Mouse (Mus musculus) adrenal gland, postnatal 10 days (tissue): Measurements from ENCODE around the gene Rnf186. TPM values are rescaled to one million over a fixed set of nuclear protein-coding genes. Genes with fewer than 3 reads are reported as not detected.

Source experiments
- DNase-seq: peaks from one replicate; pipeline ENCODE4 v3.0.0; 2021; ENCODE audit warnings: mixed read lengths
- long read RNA-seq, 2 experiments: library from polyadenylated mRNA; stranded (forward); transcript quantifications; one replicate each; pipeline ENCODE4 v2.0.0; 2021
- total RNA-seq, 2 experiments: library from RNA; stranded (reverse); gene quantifications; 2 replicates each; pipeline ENCODE4 v1.2.3; 2021

Rnf186 gene
- total RNA-seq: not detected
- long read RNA-seq, experiment 1: 0 reads
- long read RNA-seq, experiment 2, partial matches to known transcripts: 0 of 2 reads
- long read RNA-seq, experiment 2, other reads (novel, unspliced or antisense): 0 of 2 reads

DNA sequence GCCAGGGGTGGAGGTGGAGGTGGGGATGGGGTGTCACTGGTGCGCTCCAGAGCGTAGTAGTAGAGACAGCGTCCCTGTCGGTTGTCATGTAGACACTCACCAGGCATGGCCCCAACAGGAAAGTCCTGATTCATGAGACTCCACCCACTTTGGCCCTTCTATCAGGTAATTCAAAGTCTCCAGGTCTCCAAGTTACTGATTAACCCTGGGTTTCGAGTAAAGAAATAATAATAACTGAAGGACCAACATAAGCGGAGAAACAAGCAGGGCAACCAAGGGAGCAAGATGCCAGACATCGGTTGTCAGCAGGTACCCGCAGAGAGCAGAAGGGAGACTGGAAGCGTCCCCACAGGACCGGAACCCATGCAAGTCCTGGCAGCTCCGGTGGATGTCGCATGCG lies at the start of gene Rnf186:
Gene Rnf186, plus strand, starts transcription at position 247 of the 400 bp plus-strand sequence.
- DNase-seq: no peak

GRCm38 (mm10) chr4:138917282-138917681 lies 49.6 kb upstream of the Rnf186 start:
- no peak for DNase-seq

GRCm38 (mm10) chr4:138921254-138922130 lies 45.4 kb upstream of the Rnf186 start:
- DNase-seq: no peak

DNA sequence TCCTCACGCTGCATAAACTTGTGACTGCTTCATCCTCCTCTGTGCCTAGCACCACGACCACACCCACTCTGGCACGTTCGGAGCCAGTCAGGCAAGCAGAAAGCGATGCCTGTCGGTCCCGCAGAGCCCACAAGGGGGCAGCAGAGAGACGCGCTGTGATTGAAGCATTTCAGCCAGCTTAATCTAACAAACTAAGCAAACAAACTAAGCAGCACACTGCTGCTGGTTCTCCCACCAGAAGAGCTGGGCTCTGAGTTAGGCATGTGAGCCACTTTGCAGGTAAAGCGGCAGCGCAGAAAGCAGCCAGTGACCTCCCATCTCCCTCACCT lies 44.8 kb upstream of the Rnf186 start:
- peak; percentile 98 for DNase-seq

GRCm38 (mm10) chr4:138925561-138925960 lies 41.4 kb upstream of the Rnf186 start:
- no peak for DNase-seq

DNA sequence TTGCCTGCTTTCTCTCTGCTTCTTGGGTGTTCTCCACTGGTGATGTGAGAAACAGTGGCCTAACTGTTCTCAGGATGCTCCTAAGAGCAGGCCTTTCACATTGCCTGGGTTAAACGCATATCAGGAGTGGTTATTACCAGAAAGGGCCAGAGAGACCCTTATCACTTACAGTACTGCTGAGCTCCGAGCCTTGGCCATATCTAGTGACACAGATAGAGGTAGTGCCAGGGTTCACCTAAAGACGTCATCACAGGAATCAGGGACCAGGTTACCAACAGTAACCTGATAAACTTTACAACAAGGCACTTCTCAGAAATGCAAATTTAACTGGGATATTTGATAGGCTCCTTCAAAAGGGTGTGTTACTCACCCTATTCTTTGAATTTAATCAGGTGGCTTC lies 33.0 kb upstream of the Rnf186 start:
- no peak for DNase-seq

DNA sequence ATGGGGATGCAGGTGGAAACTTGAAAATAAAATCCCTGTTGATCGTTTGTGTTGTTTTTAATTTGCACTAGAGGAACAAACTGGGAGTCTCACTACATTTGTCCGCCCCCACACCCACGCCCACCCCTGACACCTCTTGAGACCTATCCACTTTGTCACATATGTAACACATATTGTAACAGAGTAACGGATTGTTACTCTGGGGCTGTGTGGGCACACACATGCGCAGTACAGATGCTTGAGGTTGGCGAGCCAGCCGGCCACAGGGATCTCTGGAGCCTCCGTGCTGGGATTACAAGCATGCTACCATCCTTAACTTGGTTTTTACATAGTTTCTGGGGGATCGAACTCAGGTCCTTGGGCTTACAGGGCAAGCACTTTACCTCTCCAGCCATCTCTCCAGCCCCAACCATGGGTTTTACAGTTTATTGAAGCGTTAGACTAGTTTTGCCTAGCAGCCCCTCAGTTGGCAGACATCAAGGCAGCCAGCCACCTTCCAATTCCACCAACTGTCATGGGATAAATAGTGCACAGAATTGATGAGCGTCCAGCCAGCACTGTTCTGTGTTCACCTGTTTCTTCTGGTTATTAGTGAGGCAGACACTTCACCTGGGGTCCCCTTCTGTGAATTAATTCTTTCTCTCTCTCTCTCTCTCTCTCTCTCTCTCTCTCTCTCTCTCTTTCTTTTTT lies 32.3 kb upstream of the Rnf186 start:
- no peak for DNase-seq

- no peak for DNase-seq
Measured at GRCm38 (mm10) chr4:138938495-138939269, 28.2 kb upstream of the Rnf186 start.

- peak; percentile 33 for DNase-seq
Measured at GRCm38 (mm10) chr4:138939481-138939880, 27.4 kb upstream of the Rnf186 start.

GRCm38 (mm10) chr4:138941401-138941800 lies 25.5 kb upstream of the Rnf186 start:
- DNase-seq: no peak

GRCm38 (mm10) chr4:138941966-138942365 lies 24.9 kb upstream of the Rnf186 start:
- no peak for DNase-seq

GRCm38 (mm10) chr4:138943730-138944129 lies 23.2 kb upstream of the Rnf186 start:
- peak; percentile 86 for DNase-seq

- DNase-seq: no peak
Measured at GRCm38 (mm10) chr4:138948257-138948656, 18.7 kb upstream of the Rnf186 start.

GRCm38 (mm10) chr4:138958612-138959011 lies 8.3 kb upstream of the Rnf186 start:
- DNase-seq: no peak

- DNase-seq: no peak
Measured at GRCm38 (mm10) chr4:138959120-138959519, 7.8 kb upstream of the Rnf186 start.

- no peak for DNase-seq
Measured at GRCm38 (mm10) chr4:138959926-138960325, 7.0 kb upstream of the Rnf186 start.

- no peak for DNase-seq
Measured at GRCm38 (mm10) chr4:138962719-138963118, 4.2 kb upstream of the Rnf186 start.

DNA sequence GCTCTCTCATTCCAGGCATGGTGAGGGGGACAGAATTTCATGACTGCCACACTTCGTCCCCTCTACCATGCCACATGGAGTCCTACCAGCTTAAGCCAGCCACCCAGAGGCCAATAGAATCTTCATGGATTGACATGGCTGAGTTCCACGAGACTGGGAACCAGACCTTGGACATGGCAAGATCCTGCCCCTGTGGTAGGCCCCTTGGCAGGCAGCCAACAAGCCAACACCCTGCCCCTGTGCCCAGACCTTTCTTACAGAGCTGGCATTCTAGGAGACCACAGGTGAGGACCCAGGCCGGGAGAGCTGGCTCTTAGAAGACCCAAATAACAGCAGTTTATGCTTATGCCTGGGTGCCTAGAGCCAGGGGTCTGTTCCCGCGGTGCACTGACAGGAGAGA lies 1.0 kb upstream of the Rnf186 start:
- DNase-seq: no peak

- no peak for DNase-seq
Measured at GRCm38 (mm10) chr4:138967485-138967884, 573 bp downstream of the Rnf186 start.

DNA sequence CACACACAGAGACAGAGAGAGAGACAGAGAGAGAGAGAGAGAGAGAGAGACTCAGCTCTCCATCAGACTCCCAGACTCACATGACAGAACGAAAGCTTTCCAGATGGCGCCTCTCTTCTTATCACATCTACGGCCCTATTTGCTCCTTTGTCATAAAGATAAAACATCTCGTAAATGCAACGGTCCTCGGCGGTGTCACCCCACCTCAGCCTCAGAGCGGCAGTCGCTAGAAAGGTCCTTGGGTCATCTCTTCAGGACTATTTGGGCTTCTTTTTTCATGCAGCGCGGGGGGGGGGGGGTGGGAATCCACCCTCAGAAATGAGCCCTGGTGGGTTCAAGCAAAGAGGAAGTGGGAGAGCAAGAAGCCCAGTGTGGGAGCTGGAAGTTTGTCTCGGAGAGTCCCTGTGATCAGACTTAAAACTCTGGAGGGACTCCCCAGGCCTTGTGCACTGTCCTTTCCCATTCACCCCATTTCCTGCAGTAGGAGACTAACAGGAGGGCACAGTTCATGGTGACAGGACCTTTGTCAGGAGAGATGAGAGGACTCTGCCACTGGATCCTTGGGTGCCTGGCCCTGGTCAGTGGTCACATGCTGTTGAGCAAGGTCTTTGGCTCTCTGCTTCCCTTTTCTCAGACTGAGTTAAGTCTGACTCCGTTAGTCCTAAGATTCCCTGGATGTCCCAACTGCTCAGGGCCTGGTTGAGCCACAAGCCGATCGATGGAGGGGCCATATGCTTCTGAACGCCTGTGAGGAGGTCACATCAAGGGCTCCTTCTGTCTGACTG lies 2.1 kb downstream of the Rnf186 start:
- no peak for DNase-seq

DNA sequence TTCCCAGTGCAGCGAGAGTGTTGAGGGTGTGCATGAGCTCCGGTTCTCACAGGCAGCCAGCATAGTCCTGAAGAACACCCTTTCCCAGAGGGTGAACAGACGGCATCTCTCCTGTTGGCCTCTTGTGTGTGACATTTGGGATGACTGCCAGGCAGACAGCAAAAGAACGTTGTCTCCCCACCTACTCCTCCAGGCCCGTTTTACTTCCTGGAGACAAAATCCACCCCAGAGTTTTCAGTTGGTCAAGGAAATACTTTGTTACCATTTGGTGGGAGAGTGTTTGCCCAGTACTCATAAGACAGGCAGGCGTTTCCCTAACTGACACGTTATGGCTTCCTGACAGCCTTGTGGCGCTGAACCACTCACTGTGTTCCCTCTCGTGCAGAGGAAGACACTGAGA lies 2.8 kb downstream of the Rnf186 start:
- no peak for DNase-seq

DNA sequence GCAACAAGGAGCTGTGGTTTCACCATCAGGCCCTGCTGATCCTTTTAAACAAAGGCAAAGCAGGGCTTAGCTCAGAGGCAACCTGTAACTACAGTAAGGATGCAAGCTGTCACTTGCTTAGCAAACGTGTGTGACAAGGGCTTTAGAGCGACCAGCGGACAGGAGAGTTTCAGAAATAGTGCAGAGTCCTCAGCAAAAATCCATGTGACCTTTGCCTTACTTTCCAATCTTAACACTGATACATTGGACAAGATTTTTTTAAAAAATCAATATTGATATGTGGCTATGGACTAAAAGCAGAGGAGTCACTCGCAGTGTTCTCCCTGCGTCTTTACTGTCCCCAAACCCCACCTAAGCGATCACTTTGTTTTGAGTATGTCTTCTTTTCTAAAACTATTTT lies 4.5 kb downstream of the Rnf186 start:
- no peak for DNase-seq
